Mouse (Mus musculus): ENCODE results near the gene Chrm3.

Chrm3 gene

GRCm38 (mm10) chr13:9992640-9993039 is 368.0 kb downstream of the Chrm3 start:
- DNase-seq (ENCODE audit: low spot score in 2 of 2), result no peak

- no peak for DNase-seq (ENCODE audit: low spot score in 2 of 2)
Measured at GRCm38 (mm10) chr13:9985648-9986047, 375.0 kb downstream of the Chrm3 start.

DNA sequence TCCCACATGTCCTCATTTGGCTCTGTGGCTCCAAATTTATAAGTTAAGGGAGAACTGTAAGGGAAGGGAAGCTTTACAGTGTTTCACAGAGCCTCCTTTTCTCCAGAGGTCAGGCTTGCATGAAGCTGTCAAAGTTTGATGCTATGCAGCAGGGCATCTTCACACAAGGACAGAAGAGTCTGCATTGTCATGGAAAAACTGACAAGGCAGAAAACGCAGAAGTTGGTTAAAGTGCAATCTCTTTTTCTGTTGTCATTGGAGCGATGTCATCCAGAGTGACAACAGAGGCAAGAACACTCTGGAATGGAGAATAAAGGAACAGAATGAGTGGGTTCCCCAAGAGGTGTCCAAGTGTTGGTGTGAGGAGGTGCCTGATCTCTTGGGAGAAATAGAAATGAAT is 377.4 kb downstream of the Chrm3 start:
- no peak for DNase-seq (ENCODE audit: low spot score in 2 of 2)

- DNase-seq (ENCODE audit: low spot score in 2 of 2), result no peak
Measured at GRCm38 (mm10) chr13:9977699-9978098, 382.9 kb downstream of the Chrm3 start.

- DNase-seq (ENCODE audit: low spot score in 2 of 2), result no peak
Measured at GRCm38 (mm10) chr13:9973742-9974321, 386.8 kb downstream of the Chrm3 start.

DNA sequence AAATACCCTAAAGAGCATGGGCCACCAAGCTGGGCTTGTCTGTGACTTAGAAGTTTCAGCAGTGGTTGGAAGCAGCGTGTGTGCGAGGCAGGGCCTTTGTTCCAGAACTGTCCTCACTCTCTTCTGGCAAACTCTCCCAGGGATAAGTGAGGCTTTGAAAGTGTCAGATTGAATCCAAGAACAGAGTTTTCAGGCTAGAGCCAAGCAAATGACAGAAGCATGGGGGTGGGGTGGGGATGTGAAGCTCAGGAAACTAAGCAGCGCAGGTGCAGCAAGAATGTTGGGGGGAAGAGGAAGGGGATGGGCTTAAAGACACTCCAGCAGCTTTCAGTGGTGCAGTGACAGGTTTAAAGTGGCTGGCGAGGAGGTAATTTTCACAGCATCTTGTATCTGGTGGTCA is 388.8 kb downstream of the Chrm3 start:
- peak in 1 of 2 experiments; percentile 33 for DNase-seq (ENCODE audit: low spot score in 2 of 2)

- DNase-seq (ENCODE audit: low spot score in 2 of 2), result no peak
Measured at GRCm38 (mm10) chr13:9952619-9953018, 408.0 kb downstream of the Chrm3 start.

DNA sequence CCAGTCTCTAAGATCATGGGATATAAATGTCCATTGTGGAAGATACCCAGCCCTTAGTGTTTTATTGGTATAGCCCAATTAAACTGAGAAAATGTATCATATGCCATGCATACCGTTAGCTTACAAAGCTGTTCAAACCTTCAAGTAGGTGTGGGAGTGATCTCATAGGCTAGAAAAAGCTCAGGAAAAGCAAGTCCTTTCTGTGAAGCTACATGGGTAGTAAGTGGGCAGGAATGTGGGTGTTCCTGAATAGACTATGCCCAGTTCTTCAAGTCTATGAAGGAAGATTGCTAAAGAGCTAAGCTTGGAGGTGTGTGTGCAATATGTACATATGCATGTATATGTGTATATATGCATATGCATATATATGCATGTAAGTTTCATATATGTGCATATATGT is 409.3 kb downstream of the Chrm3 start:
- no peak for DNase-seq (ENCODE audit: low spot score in 2 of 2)

DNA sequence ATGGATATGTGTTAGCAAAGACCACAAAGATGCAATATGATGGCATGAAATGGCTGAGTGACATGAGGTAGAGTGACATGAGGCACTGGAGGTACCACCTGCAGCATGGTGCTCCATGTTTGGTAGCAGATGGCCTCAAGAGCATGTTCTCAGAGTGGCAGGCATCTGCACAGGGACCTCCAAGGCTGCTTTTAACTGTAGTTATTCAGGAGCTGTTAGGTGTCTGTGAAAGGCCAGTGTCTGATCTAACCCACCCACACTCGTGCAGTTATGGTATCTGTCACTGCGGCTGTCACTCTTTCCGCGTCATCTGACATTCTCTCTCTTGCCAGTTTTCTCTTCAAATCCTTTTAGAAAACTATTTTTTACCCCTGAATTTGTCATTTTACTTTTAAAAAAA is 411.6 kb downstream of the Chrm3 start:
- no peak for DNase-seq (ENCODE audit: low spot score in 2 of 2)

DNA sequence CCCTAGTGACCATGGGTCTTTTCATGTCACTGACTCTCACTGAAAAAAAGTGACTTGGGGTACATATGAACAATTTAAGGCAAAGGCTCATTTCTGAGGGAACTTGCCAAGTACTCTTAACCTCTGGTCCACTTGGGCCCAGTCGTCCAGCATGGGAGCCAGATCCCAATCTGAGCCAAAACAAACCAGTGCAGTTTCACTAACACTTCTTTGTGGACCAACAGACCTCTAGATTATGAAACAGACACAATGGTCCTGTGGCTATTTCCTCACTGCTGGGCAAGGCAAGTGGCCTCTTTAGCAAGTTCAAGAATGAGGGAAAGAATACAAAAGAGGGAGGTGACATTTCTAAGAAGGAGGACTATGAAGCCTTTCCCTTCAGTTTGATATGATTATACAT is 420.5 kb downstream of the Chrm3 start:
- no peak for DNase-seq (ENCODE audit: low spot score in 2 of 2)

- no peak for DNase-seq (ENCODE audit: low spot score in 2 of 2)
Measured at GRCm38 (mm10) chr13:9938798-9939485, 421.7 kb downstream of the Chrm3 start.

- no peak for DNase-seq (ENCODE audit: low spot score in 2 of 2)
Measured at GRCm38 (mm10) chr13:9932714-9933113, 427.9 kb downstream of the Chrm3 start.

DNA sequence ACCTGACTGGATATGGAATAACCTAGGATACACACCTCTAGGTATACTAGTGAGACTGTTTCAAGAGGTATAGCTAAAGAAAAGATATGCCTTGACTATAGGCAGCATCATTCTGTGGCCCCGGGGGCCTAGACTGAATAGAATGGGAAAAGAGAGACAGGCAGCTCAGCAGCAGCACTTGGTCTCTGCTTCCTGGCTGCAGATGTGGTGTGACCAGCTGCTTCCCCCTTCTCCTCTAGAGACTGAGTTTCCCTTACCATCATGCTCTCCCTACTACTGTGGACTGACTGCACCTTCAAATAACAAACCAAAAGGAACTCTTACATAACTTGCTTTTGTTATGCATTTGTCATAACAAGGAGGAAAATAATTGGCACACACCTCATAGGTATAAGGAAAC is 430.0 kb downstream of the Chrm3 start:
- no peak for DNase-seq (ENCODE audit: low spot score in 2 of 2)

DNA sequence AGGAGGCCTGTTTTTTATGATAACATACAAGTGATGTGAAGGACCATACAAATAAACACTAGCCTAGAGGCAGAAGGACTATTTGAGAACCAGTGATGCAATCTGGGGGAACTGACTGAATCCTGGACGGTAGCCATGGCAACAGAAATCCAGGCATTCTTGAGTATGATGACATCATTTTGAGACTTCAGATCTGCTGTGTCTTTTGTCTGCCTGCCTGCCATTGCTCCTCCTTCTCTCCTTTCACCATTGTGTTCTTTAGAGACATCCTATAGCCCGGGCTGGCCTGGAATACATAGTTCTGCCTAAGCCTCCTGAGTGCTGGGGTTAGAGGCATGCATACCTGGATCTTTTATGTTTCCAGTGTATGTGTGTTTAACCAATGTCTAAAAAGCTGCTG is 430.7 kb downstream of the Chrm3 start:
- DNase-seq (ENCODE audit: low spot score in 2 of 2), result no peak

DNA sequence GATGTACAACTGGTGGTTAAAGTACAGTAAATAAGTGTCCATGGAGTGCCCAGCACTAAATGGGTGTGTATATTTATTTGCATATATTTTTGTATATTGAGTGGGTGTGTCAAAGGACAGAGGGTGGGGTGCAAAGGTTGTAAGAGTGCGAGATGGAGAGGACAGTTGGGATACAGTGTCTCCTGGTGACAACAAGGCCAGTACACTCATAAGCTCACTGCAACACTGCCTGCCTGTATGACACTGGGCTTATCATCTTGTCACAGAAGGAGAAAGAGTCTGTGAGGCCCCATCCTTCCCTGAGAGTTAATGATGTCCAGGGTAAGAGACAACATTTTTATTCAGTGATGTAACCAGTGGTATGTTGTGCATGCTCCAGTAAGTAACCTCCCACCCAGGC is 439.5 kb downstream of the Chrm3 start:
- no peak for DNase-seq (ENCODE audit: low spot score in 2 of 2)

- no peak for DNase-seq (ENCODE audit: low spot score in 2 of 2)
Measured at GRCm38 (mm10) chr13:9912697-9913096, 447.9 kb downstream of the Chrm3 start.

GRCm38 (mm10) chr13:9908707-9909106 is 451.9 kb downstream of the Chrm3 start:
- DNase-seq (ENCODE audit: low spot score in 2 of 2), result no peak

DNA sequence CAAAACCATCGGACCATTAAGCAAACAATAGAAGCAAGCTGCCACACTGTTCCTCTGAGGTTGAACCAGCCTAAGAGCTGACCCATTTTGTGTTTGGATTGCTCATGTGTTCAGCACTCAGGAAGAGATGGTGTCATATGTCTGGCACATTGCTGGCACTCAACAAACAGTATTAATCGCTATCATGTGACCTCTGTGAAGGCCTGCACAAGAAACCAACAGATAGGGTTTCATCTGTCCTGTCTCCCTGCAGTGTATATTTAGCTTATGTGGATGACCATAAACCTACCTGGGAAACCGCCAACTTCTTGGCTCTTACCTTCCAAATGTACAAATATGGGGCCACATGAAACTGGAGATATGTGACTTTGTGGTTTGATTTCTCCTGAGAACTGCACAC is 453.4 kb downstream of the Chrm3 start:
- DNase-seq (ENCODE audit: low spot score in 2 of 2), result no peak

- DNase-seq (ENCODE audit: low spot score in 2 of 2), result no peak
Measured at GRCm38 (mm10) chr13:9904455-9904854, 456.2 kb downstream of the Chrm3 start.

- no peak for DNase-seq (ENCODE audit: low spot score in 2 of 2)
Measured at GRCm38 (mm10) chr13:9900653-9901385, 459.8 kb downstream of the Chrm3 start.

- DNase-seq (ENCODE audit: low spot score in 2 of 2), result no peak
Measured at GRCm38 (mm10) chr13:9898664-9899369, 461.8 kb downstream of the Chrm3 start.

DNA sequence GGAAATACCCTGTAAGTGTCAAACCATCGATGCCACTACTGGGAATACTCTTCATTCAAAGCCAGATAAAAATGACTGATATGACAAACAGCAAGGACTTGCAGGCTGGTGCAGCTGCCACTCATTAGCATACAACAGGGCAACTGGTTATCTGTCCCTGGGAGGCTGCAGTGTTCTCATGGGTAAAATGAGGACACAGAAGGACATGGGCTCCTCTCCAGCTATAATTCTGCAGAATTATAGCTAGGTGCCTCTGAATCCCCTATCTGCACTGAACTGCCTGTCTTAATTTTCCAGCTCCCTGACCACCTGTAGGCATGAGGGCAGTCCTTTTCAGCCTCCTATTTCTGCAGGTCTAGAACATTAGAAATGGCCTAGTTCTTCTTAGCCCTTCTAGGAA is 463.4 kb downstream of the Chrm3 start:
- DNase-seq (ENCODE audit: low spot score in 2 of 2), result no peak
